Mouse (Mus musculus): ENCODE results near the gene Ccdc43. TPM values are rescaled to one million over a fixed set of nuclear protein-coding genes. Genes with fewer than 3 reads are reported as not detected.

Ccdc43 gene
- 38.8 and 42.4 TPM in 2 replicates for polyA plus RNA-seq (2014; fragmentation: Nextera tagmentation; extraction: Ambion mirVana)

GRCm38 (mm10) chr11:102697338-102698017, at the start of gene Ccdc43:
Gene Ccdc43, minus strand, starts transcription at chr11:102697782.
- Histone ChIP-seq H3K36me3 (ENCODE audit: control insufficient read depth, insufficient read depth, low read length) (0 out of 2 replicates have a peak, but pooled peaks cover 6% of the 10 kb centered on the region), H3K9ac (replicated peaks; ENCODE audit: low read length) (peak within 1 kb of the TSS; percentile 81), H3K27me3 (ENCODE audit: control insufficient read depth, insufficient read depth, low read length) (no peaks in the 10 kb centered on the region), H3K4me1 (ENCODE audit: control insufficient read depth, insufficient read depth, low read length) (peaks cover 15% of the 10 kb centered on the region), H3K4me2 (ENCODE audit: low read length) (peak within 1 kb of the TSS; percentile 62), H3K27ac (replicated peaks; ENCODE audit: low read depth, low read length) (peak within 1 kb of the TSS; percentile 64), H3K9me3 (ENCODE audit: control insufficient read depth, low read length) (no peaks in the 10 kb centered on the region), H3K4me3 (replicated peaks; ENCODE audit: low read depth, low read length) (peak within 1 kb of the TSS; percentile 64)
- under 1% methylated on average over 49 of the region's 49 CpGs for WGBS
- peak; percentile 91 for ATAC-seq (ENCODE audit: low FRiP score, low TSS enrichment)
- DNase-seq = peak; percentile 94

GRCm38 (mm10) chr11:102744746-102745145, 47.2 kb upstream of the Ccdc43 start:
- H3K4me3 ChIP-seq (replicated peaks; ENCODE audit: low read depth, low read length) = no peak overlapping the region
- no peak overlapping the region for H3K9ac ChIP-seq (replicated peaks; ENCODE audit: low read length)
- no peak overlapping the region for H3K27ac ChIP-seq (replicated peaks; ENCODE audit: low read depth, low read length)
- H3K27me3 ChIP-seq (ENCODE audit: control insufficient read depth, insufficient read depth, low read length) = no peaks in the 10 kb centered on the region
- H3K9me3 ChIP-seq (ENCODE audit: control insufficient read depth, low read length) = no peaks in the 10 kb centered on the region
- H3K4me1 ChIP-seq (ENCODE audit: control insufficient read depth, insufficient read depth, low read length) = peaks cover under 1% of the 10 kb centered on the region
- H3K36me3 ChIP-seq (ENCODE audit: control insufficient read depth, insufficient read depth, low read length) = no peaks in the 10 kb centered on the region
- WGBS = 87% methylated on average over 3 of the region's 3 CpGs
- DNase-seq (no peak), ATAC-seq (ENCODE audit: low FRiP score, low TSS enrichment) (no peak)
- H3K4me2 ChIP-seq (ENCODE audit: low read length) = no peak overlapping the region

GRCm38 (mm10) chr11:102742843-102743242, 45.3 kb upstream of the Ccdc43 start:
- Histone ChIP-seq H3K4me3 (replicated peaks; ENCODE audit: low read depth, low read length) (no peak overlapping the region), H3K9ac (replicated peaks; ENCODE audit: low read length) (no peak overlapping the region), H3K4me2 (ENCODE audit: low read length) (no peak overlapping the region), H3K27me3 (ENCODE audit: control insufficient read depth, insufficient read depth, low read length) (no peaks in the 10 kb centered on the region), H3K36me3 (ENCODE audit: control insufficient read depth, insufficient read depth, low read length) (no peaks in the 10 kb centered on the region), H3K4me1 (ENCODE audit: control insufficient read depth, insufficient read depth, low read length) (peaks cover 5% of the 10 kb centered on the region), H3K27ac (replicated peaks; ENCODE audit: low read depth, low read length) (no peak overlapping the region), H3K9me3 (ENCODE audit: control insufficient read depth, low read length) (no peaks in the 10 kb centered on the region)
- DNase-seq (no peak), ATAC-seq (ENCODE audit: low FRiP score, low TSS enrichment) (no peak)
- 83% methylated on average over 5 of the region's 5 CpGs for WGBS

- Histone ChIP-seq H3K4me1 (ENCODE audit: control insufficient read depth, insufficient read depth, low read length) (peaks cover 5% of the 10 kb centered on the region), H3K4me2 (ENCODE audit: low read length) (no peak overlapping the region), H3K27ac (replicated peaks; ENCODE audit: low read depth, low read length) (no peak overlapping the region), H3K9ac (replicated peaks; ENCODE audit: low read length) (no peak overlapping the region), H3K27me3 (ENCODE audit: control insufficient read depth, insufficient read depth, low read length) (no peaks in the 10 kb centered on the region), H3K9me3 (ENCODE audit: control insufficient read depth, low read length) (no peaks in the 10 kb centered on the region), H3K36me3 (ENCODE audit: control insufficient read depth, insufficient read depth, low read length) (no peaks in the 10 kb centered on the region), H3K4me3 (replicated peaks; ENCODE audit: low read depth, low read length) (no peak overlapping the region)
- ATAC-seq (ENCODE audit: low FRiP score, low TSS enrichment) (no peak), DNase-seq (no peak)
- WGBS = 61% methylated on average over 7 of the region's 7 CpGs
Measured at GRCm38 (mm10) chr11:102742066-102742465, 44.5 kb upstream of the Ccdc43 start.

GRCm38 (mm10) chr11:102741129-102741950, 43.8 kb upstream of the Ccdc43 start:
- no peaks in the 10 kb centered on the region for H3K36me3 ChIP-seq (ENCODE audit: control insufficient read depth, insufficient read depth, low read length)
- no peak overlapping the region for H3K27ac ChIP-seq (replicated peaks; ENCODE audit: low read depth, low read length)
- DNase-seq (no peak), ATAC-seq (ENCODE audit: low FRiP score, low TSS enrichment) (no peak)
- peaks cover 5% of the 10 kb centered on the region for H3K4me1 ChIP-seq (ENCODE audit: control insufficient read depth, insufficient read depth, low read length)
- no peak overlapping the region for H3K4me3 ChIP-seq (replicated peaks; ENCODE audit: low read depth, low read length)
- H3K27me3 ChIP-seq (ENCODE audit: control insufficient read depth, insufficient read depth, low read length) = no peaks in the 10 kb centered on the region
- no peak overlapping the region for H3K9ac ChIP-seq (replicated peaks; ENCODE audit: low read length)
- WGBS = 16% methylated on average over 22 of the region's 22 CpGs
- H3K4me2 ChIP-seq (ENCODE audit: low read length) = no peak overlapping the region
- H3K9me3 ChIP-seq (ENCODE audit: control insufficient read depth, low read length) = no peaks in the 10 kb centered on the region

- Histone ChIP-seq H3K4me3 (replicated peaks; ENCODE audit: low read depth, low read length) (no peak overlapping the region), H3K9ac (replicated peaks; ENCODE audit: low read length) (no peak overlapping the region), H3K4me2 (ENCODE audit: low read length) (no peak overlapping the region), H3K27ac (replicated peaks; ENCODE audit: low read depth, low read length) (no peak overlapping the region), H3K27me3 (ENCODE audit: control insufficient read depth, insufficient read depth, low read length) (no peaks in the 10 kb centered on the region), H3K9me3 (ENCODE audit: control insufficient read depth, low read length) (no peaks in the 10 kb centered on the region), H3K36me3 (ENCODE audit: control insufficient read depth, insufficient read depth, low read length) (no peaks in the 10 kb centered on the region), H3K4me1 (ENCODE audit: control insufficient read depth, insufficient read depth, low read length) (peaks cover 5% of the 10 kb centered on the region)
- WGBS = 49% methylated on average over 11 of the region's 11 CpGs
- no peak for DNase-seq
- ATAC-seq (ENCODE audit: low FRiP score, low TSS enrichment) = no peak
Measured at GRCm38 (mm10) chr11:102740634-102741033, 43.1 kb upstream of the Ccdc43 start.

GRCm38 (mm10) chr11:102739278-102739966, 41.8 kb upstream of the Ccdc43 start:
- peak; percentile 55; the same call in 1 of the 2 replicates for ATAC-seq (ENCODE audit: low FRiP score, low TSS enrichment)
- peak; percentile 94 for DNase-seq
- Histone ChIP-seq H3K36me3 (ENCODE audit: control insufficient read depth, insufficient read depth, low read length) (no peaks in the 10 kb centered on the region), H3K27me3 (ENCODE audit: control insufficient read depth, insufficient read depth, low read length) (no peaks in the 10 kb centered on the region), H3K9ac (replicated peaks; ENCODE audit: low read length) (peak overlapping the region; percentile 60), H3K9me3 (ENCODE audit: control insufficient read depth, low read length) (no peaks in the 10 kb centered on the region), H3K4me3 (replicated peaks; ENCODE audit: low read depth, low read length) (peak overlapping the region; percentile 29), H3K4me2 (ENCODE audit: low read length) (peak overlapping the region; percentile 69), H3K27ac (replicated peaks; ENCODE audit: low read depth, low read length) (peak overlapping the region; percentile 72), H3K4me1 (ENCODE audit: control insufficient read depth, insufficient read depth, low read length) (peaks cover 5% of the 10 kb centered on the region)
- 4% methylated on average over 20 of the region's 20 CpGs for WGBS

GRCm38 (mm10) chr11:102738046-102738445, 40.5 kb upstream of the Ccdc43 start:
- Histone ChIP-seq H3K27me3 (ENCODE audit: control insufficient read depth, insufficient read depth, low read length) (no peaks in the 10 kb centered on the region), H3K4me2 (ENCODE audit: low read length) (no peak overlapping the region), H3K9ac (replicated peaks; ENCODE audit: low read length) (no peak overlapping the region), H3K9me3 (ENCODE audit: control insufficient read depth, low read length) (no peaks in the 10 kb centered on the region), H3K27ac (replicated peaks; ENCODE audit: low read depth, low read length) (no peak overlapping the region), H3K4me3 (replicated peaks; ENCODE audit: low read depth, low read length) (no peak overlapping the region), H3K4me1 (ENCODE audit: control insufficient read depth, insufficient read depth, low read length) (peaks cover 5% of the 10 kb centered on the region), H3K36me3 (ENCODE audit: control insufficient read depth, insufficient read depth, low read length) (no peaks in the 10 kb centered on the region)
- DNase-seq (no peak), ATAC-seq (ENCODE audit: low FRiP score, low TSS enrichment) (no peak)
- 88% methylated on average over 3 of the region's 3 CpGs for WGBS

Measured in midbrain, embryonic 14.5 days (tissue).